ENCODE assay signal across 37 mouse cellular contexts in the genomic region with DNA sequence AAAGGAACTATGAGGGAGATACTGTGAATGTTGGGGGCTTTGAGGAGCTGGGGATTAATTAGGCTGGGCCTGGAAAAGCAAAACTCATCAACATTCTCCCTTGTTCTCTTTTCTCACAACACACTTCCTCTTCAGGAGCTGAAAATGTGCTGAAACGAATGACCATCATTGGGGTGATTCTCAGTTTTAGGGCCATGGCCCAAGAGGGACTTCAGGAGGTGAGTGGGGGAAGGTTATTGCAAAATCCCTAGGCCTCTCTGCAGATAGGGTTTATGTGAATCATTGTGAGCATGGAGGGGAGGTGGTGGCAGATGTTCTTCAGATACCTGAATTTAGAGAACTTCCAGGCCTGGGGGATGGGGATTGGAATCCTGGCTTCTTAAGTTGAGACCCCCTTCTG. TPM values are rescaled to one million over a fixed set of nuclear protein-coding genes. Genes with fewer than 3 reads are reported as not detected.
"Had no signal": no experiment of that assay in that cellular context is flagged by ENCODE, and none has a peak within 500 bp of the region (broad histone marks: within the 10 kb centered on the region; RNA-seq: fewer than 3 reads in every experiment).

No protein-coding gene starts in this region.

- H3K4me2 ChIP-seq: heart, embryonic 11.5 days; heart, embryonic 13.5 days; heart, embryonic 15.5 days; hindbrain, embryonic 12.5 days; hindbrain, embryonic 14.5 days; limb, embryonic 12.5 days; liver, embryonic 13.5 days had no signal

- H3K9me3 ChIP-seq: heart, embryonic 13.5 days; heart, embryonic 15.5 days; hindbrain, embryonic 10.5 days; hindbrain, embryonic 12.5 days; limb, embryonic 10.5 days; limb, embryonic 12.5 days; liver, embryonic 13.5 days had no signal

- H3K27ac ChIP-seq: heart, adult 2 months; heart, embryonic 13.5 days; heart, embryonic 15.5 days; hindbrain, embryonic 10.5 days; hindbrain, embryonic 12.5 days; hindbrain, embryonic 14.5 days; layer of hippocampus, adult 2 months; left cerebral cortex, adult 2 months; limb, embryonic 10.5 days; limb, embryonic 12.5 days; liver, embryonic 13.5 days had no signal

- H3K4me1 ChIP-seq: liver, embryonic 13.5 days had no signal

- ATAC-seq: forebrain, postnatal 0 days; hindbrain, embryonic 16.5 days; intestine, embryonic 16.5 days had no signal

- DNase-seq: forebrain, postnatal 0 days; gastrocnemius, postnatal 10 days; gastrocnemius, postnatal 25 days; heart, adult 11 months; heart, adult 2 months; heart, postnatal 14 days; heart, postnatal 4 days; kidney, adult 18-20 months; kidney, adult 8-10 months; kidney, postnatal 10 days; kidney, postnatal 25 days; kidney, postnatal 4 days; liver; liver, embryonic 13.5 days had no signal

- H3K27me3 ChIP-seq: heart, embryonic 13.5 days; heart, embryonic 15.5 days; hindbrain, embryonic 12.5 days; limb, embryonic 12.5 days; liver, embryonic 13.5 days had no signal

- H3K9ac ChIP-seq: forebrain, postnatal 0 days; heart, embryonic 13.5 days; heart, embryonic 15.5 days; hindbrain, embryonic 12.5 days; hindbrain, embryonic 14.5 days; limb, embryonic 12.5 days; liver, embryonic 13.5 days had no signal

- H3K36me3 ChIP-seq: heart, embryonic 13.5 days; heart, embryonic 15.5 days; hindbrain, embryonic 10.5 days; hindbrain, embryonic 12.5 days; limb, embryonic 10.5 days; limb, embryonic 12.5 days; liver, embryonic 13.5 days had no signal

- H3K4me3 ChIP-seq: heart, adult 2 months; heart, embryonic 13.5 days; heart, embryonic 15.5 days; hindbrain, embryonic 10.5 days; hindbrain, embryonic 12.5 days; layer of hippocampus, adult 2 months; left cerebral cortex, adult 2 months; limb, embryonic 10.5 days; limb, embryonic 12.5 days; liver, embryonic 13.5 days had no signal

RNA-seq across cellular contexts. Expression of a gene that starts 38.4 kb away (rescaled TPM):
- total RNA-seq: forebrain, postnatal 0 days; gastrocnemius, adult 18-20 months; gastrocnemius, postnatal 10 days; gastrocnemius, postnatal 25 days; gastrocnemius, postnatal 4 days; heart, adult 2 months; heart, postnatal 14 days; heart, postnatal 4 days; layer of hippocampus, adult 2 months; layer of hippocampus, postnatal 10 days; layer of hippocampus, postnatal 25 days; left cerebral cortex, adult 2 months; left cerebral cortex, postnatal 14 days; left cerebral cortex, postnatal 36 days had no signal
- polyA plus RNA-seq: forebrain, postnatal 0 days; heart, adult 2 months; heart, embryonic 11.5 days; heart, embryonic 13.5 days; heart, embryonic 15.5 days; heart, postnatal 0 days; hindbrain, embryonic 10.5 days; hindbrain, embryonic 12.5 days; hindbrain, embryonic 14.5 days; intestine, embryonic 14.5 days; intestine, embryonic 16.5 days; kidney, embryonic 14.5 days; kidney, embryonic 16.5 days; limb, embryonic 10.5 days; limb, embryonic 12.5 days; limb, embryonic 14.5 days; liver, embryonic 13.5 days had no signal

RNA-seq across cellular contexts. Expression of a gene that starts 56.4 kb away (rescaled TPM):
- total RNA-seq: forebrain, postnatal 0 days; gastrocnemius, adult 18-20 months; gastrocnemius, postnatal 10 days; gastrocnemius, postnatal 25 days; gastrocnemius, postnatal 4 days; heart, adult 2 months; layer of hippocampus, adult 2 months; layer of hippocampus, postnatal 10 days; layer of hippocampus, postnatal 25 days; left cerebral cortex, adult 2 months had no signal
- polyA plus RNA-seq: forebrain, postnatal 0 days; hindbrain, embryonic 10.5 days; hindbrain, embryonic 12.5 days; hindbrain, embryonic 14.5 days; hindbrain, embryonic 16.5 days; intestine, embryonic 14.5 days; intestine, embryonic 16.5 days; kidney, embryonic 14.5 days; limb, embryonic 10.5 days; limb, embryonic 12.5 days; liver, embryonic 13.5 days had no signal
